ENCODE assay signal across 12 mouse cellular contexts in the genomic region with DNA sequence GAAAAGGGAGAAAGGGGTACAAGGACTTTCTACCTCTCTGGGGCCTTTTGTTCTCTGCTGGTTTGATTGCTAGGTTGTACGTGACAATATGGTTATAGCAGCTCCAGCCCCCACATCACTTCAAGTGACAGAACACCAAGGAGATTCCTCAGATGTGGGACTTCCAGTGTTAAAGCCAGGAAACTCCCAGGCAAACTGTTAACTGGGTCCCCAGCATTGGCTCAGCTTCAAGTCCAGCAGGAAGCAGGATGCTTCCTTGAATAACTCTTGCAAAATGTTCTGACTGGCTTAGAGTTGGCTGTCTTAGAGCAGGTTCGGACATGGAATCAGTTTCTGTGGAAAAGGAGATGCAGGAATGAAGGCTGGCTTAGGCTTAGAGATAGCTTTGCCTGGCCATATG. TPM values are rescaled to one million over a fixed set of nuclear protein-coding genes. Genes with fewer than 3 reads are reported as not detected.
DNase-seq lines count a peak whose midpoint lies in the region; ATAC-seq and TF ChIP-seq lines count a peak whose summit lies in the region.
"Had no signal": no experiment of that assay in that cellular context is flagged by ENCODE, and none has a peak within 500 bp of the region (broad histone marks: within the 10 kb centered on the region; RNA-seq: fewer than 3 reads in every experiment).

No protein-coding gene starts in this region.

- H3K4me3 ChIP-seq in heart, embryonic 11.5 days (ENCODE audit: low read depth, low read length): no peak overlapping the region
- H3K4me3 ChIP-seq in heart, embryonic 16.5 days (ENCODE audit: low read length): no peak overlapping the region
- no peak overlapping the region for H3K4me3 ChIP-seq in lung, embryonic 14.5 days (ENCODE audit: low read depth, low read length)
- H3K4me3 ChIP-seq: embryonic facial prominence, embryonic 13.5 days; liver, embryonic 15.5 days; neural tube, embryonic 13.5 days had no signal

- peak; percentile 71 to 83 for DNase-seq in heart, adult 18-20 months
- peak; percentile 56 for DNase-seq in fat pad, adult 2 months (ENCODE audit: extremely low read depth, low read depth, low spot score)
- peak; percentile 66 for DNase-seq in lung, embryonic 14.5 days
- no peak for DNase-seq in layer of hippocampus, adult 8-10 months (ENCODE audit: low spot score in 2 of 2)
- DNase-seq in cerebellum, adult 8-10 months: no peak
- no peak for DNase-seq in spleen, postnatal 14 days (ENCODE audit: low spot score in 2 of 2)
- DNase-seq: thymus, postnatal 25 days had no signal

- 56% methylated on average over 2 of the region's 2 CpGs for WGBS in heart, embryonic 11.5 days (ENCODE audit: insufficient replicate concordance)
- WGBS in heart, embryonic 16.5 days: 49% methylated on average over 2 of the region's 2 CpGs
- 52% methylated on average over 2 of the region's 2 CpGs for WGBS in lung, embryonic 14.5 days

- H3K9ac ChIP-seq in heart, embryonic 11.5 days (ENCODE audit: low read depth, low read length): no peak overlapping the region
- no peak overlapping the region for H3K9ac ChIP-seq in heart, embryonic 16.5 days (ENCODE audit: low read length)
- no peak overlapping the region for H3K9ac ChIP-seq in lung, embryonic 14.5 days
- H3K9ac ChIP-seq: embryonic facial prominence, embryonic 13.5 days; liver, embryonic 15.5 days; neural tube, embryonic 13.5 days had no signal

- H3K36me3 ChIP-seq in heart, embryonic 11.5 days (ENCODE audit: control insufficient read depth, insufficient read depth, low read length): no peaks in the 10 kb centered on the region
- no peaks in the 10 kb centered on the region for H3K36me3 ChIP-seq in heart, embryonic 16.5 days (ENCODE audit: control insufficient read depth, insufficient read depth)
- no peaks in the 10 kb centered on the region for H3K36me3 ChIP-seq in lung, embryonic 14.5 days (ENCODE audit: insufficient read depth)
- H3K36me3 ChIP-seq: embryonic facial prominence, embryonic 13.5 days; liver, embryonic 15.5 days; neural tube, embryonic 13.5 days had no signal

- H3K9me3 ChIP-seq in heart, embryonic 11.5 days (replicated peaks; ENCODE audit: control insufficient read depth, low read length): no peaks in the 10 kb centered on the region
- H3K9me3 ChIP-seq in heart, embryonic 16.5 days (replicated peaks; ENCODE audit: control insufficient read depth, low read length): no peaks in the 10 kb centered on the region
- H3K9me3 ChIP-seq in lung, embryonic 14.5 days (ENCODE audit: low read depth, low read length): no peaks in the 10 kb centered on the region
- H3K9me3 ChIP-seq: embryonic facial prominence, embryonic 13.5 days; liver, embryonic 15.5 days; neural tube, embryonic 13.5 days had no signal

- H3K4me2 ChIP-seq in heart, embryonic 11.5 days: no peak overlapping the region
- H3K4me2 ChIP-seq in heart, embryonic 16.5 days (ENCODE audit: low read depth, low read length): no peak overlapping the region
- H3K4me2 ChIP-seq in lung, embryonic 14.5 days: no peak overlapping the region
- H3K4me2 ChIP-seq: embryonic facial prominence, embryonic 13.5 days; liver, embryonic 15.5 days; neural tube, embryonic 13.5 days had no signal

- H3K27me3 ChIP-seq in heart, embryonic 11.5 days (ENCODE audit: control insufficient read depth, insufficient read depth, low read length): no peaks in the 10 kb centered on the region
- H3K27me3 ChIP-seq in heart, embryonic 16.5 days (ENCODE audit: control insufficient read depth, insufficient read depth, low read length): no peaks in the 10 kb centered on the region
- H3K27me3 ChIP-seq in lung, embryonic 14.5 days (ENCODE audit: insufficient read depth, low read length): no peaks in the 10 kb centered on the region
- H3K27me3 ChIP-seq: embryonic facial prominence, embryonic 13.5 days; liver, embryonic 15.5 days; neural tube, embryonic 13.5 days had no signal

- no peak for TF ChIP-seq CTCF in lung, embryonic 14.5 days (IDR thresholded peaks at IDR 0.05; ENCODE audit: low read depth)

- no peak for ATAC-seq in heart, embryonic 11.5 days (replicated peaks; ENCODE audit: insufficient number of reproducible peaks, low FRiP score, low TSS enrichment)
- peak; percentile 70 for ATAC-seq in heart, embryonic 16.5 days (replicated peaks; ENCODE audit: extremely low read depth, insufficient read depth, low FRiP score)
- 0 out of 2 replicates have a peak, but pooled peaks have one; percentile 25 for ATAC-seq in lung, embryonic 14.5 days (ENCODE audit: insufficient read depth)

- H3K27ac ChIP-seq in heart, embryonic 11.5 days (ENCODE audit: low read depth, low read length): no peak overlapping the region
- peak overlapping the region; percentile 87 for H3K27ac ChIP-seq in heart, embryonic 16.5 days (ENCODE audit: low read length)
- H3K27ac ChIP-seq in lung, embryonic 14.5 days (ENCODE audit: low read depth): no peak overlapping the region
- H3K27ac ChIP-seq: liver, embryonic 15.5 days; neural tube, embryonic 13.5 days had no signal

- peaks cover 3% of the 10 kb centered on the region; the same call in 1 of the 2 replicates for H3K4me1 ChIP-seq in heart, embryonic 11.5 days (ENCODE audit: control insufficient read depth, insufficient read depth, low read length)
- peaks cover 21% of the 10 kb centered on the region for H3K4me1 ChIP-seq in heart, embryonic 16.5 days (ENCODE audit: control insufficient read depth, insufficient read depth, low read length)
- peaks cover 6% of the 10 kb centered on the region; the same call in 1 of the 2 replicates for H3K4me1 ChIP-seq in lung, embryonic 14.5 days (ENCODE audit: insufficient read depth)
- H3K4me1 ChIP-seq: liver, embryonic 15.5 days; neural tube, embryonic 13.5 days had no signal

RNA-seq across cellular contexts. Expression of gene Kcne4, which starts 47.3 kb away (rescaled TPM):
- 1 to 10 TPM; 1.6 to 1.8 TPM for total RNA-seq in heart, adult 18-20 months (2021)
- polyA plus RNA-seq in heart, embryonic 11.5 days (2014; fragmentation: Nextera tagmentation; extraction: Ambion mirVana): 0.33 and 0.69 TPM in 2 replicates
- polyA plus RNA-seq in heart, embryonic 16.5 days (2015; fragmentation: Nextera tagmentation; extraction: Ambion mirVana): 4.2 and 5.3 TPM in 2 replicates
- 10.9 and 12.4 TPM in 2 replicates for polyA plus RNA-seq in lung, embryonic 14.5 days (2014; fragmentation: Nextera tagmentation; extraction: Ambion mirVana)
- 1 to 10 TPM in 2 of 4 experiments, under 1 TPM in 2; 0.59 to 1.4 (median 0.92) TPM for total RNA-seq in layer of hippocampus, adult 8-10 months (2022)

Comparison
In these comparisons a context has a peak if more than half of its experiments do, and no peak if none do; other contexts are left out.
1. DNase-seq: peak in heart, adult 18-20 months (2 of 2), fat pad, adult 2 months (single experiment) and lung, embryonic 14.5 days (single experiment); none in layer of hippocampus, adult 8-10 months (0 of 2), cerebellum, adult 8-10 months (single experiment) and spleen, postnatal 14 days (0 of 2).